Mouse (Mus musculus) spleen, adult 2 months (tissue): ENCODE data around the gene Atf4. TPM values are rescaled to one million over a fixed set of nuclear protein-coding genes. Genes with fewer than 3 reads are reported as not detected.

Source experiments
- DNase-seq, 2 experiments: peaks; one replicate each; pipeline versions ENCODE4 v3.0.0 to v3.0.0-alpha.2; 2012 to 2021; ENCODE audit warnings: low spot score in 2 of 2, low read depth in 1 of 2
- H3K27ac ChIP-seq: fragments of 200-500 bp; 2 replicates; pipeline ENCODE4 v1.5.1; 2012; ENCODE audit warnings: low read length, inconsistent platforms; ENCODE audit not compliant: insufficient read depth
- H3K27me3 ChIP-seq: fragments of 200-500 bp; 2 replicates; pipeline ENCODE4 v1.6.1; 2012; ENCODE audit warnings: mild to moderate bottlenecking, moderate library complexity, low read length, inconsistent platforms; ENCODE audit not compliant: control insufficient read depth, insufficient read depth
- H3K36me3 ChIP-seq: fragments of 200-500 bp; 2 replicates; pipeline ENCODE4 v1.6.1; 2012; ENCODE audit warnings: mild to moderate bottlenecking, low read length, inconsistent platforms; ENCODE audit not compliant: control insufficient read depth, insufficient read depth
- H3K4me1 ChIP-seq: fragments of 200-500 bp; 2 replicates; pipeline ENCODE4 v1.6.1; 2011; ENCODE audit warnings: inconsistent platforms; ENCODE audit not compliant: control insufficient read depth, insufficient read depth, insufficient read length
- H3K4me3 ChIP-seq: fragments of 200-500 bp; 2 replicates; pipeline ENCODE4 v1.5.1; 2011; ENCODE audit warnings: mild to moderate bottlenecking, inconsistent platforms; ENCODE audit not compliant: insufficient read depth, insufficient read length; ENCODE audit errors: extremely low read depth
- CTCF ChIP-seq: fragments of 200-500 bp; IDR thresholded peaks from 2 replicates; pipeline ENCODE4 v1.5.1; 2011; ENCODE audit warnings: mild to moderate bottlenecking, inconsistent platforms; ENCODE audit not compliant: insufficient read depth, insufficient read length, insufficient replicate concordance; ENCODE audit errors: extremely low read depth
- POLR2A ChIP-seq: fragments of 200-500 bp; IDR thresholded peaks from 2 replicates; pipeline ENCODE4 v1.6.1; 2011; ENCODE audit warnings: low read depth, low read length, inconsistent platforms
- WGBS: fragments of 180-500 bp; shearing (Covaris S2); methylation state at CpG from one replicate; pipeline ENCODE4 v1.1.7; 2018; 5-methylcytosine and 5-hydroxymethylcytosine counted together
- polyA plus RNA-seq: library from polyadenylated mRNA; depleted of rRNA; stranded (reverse); fragments of >200 nt; gene quantifications from 2 replicates; pipeline ENCODE4 v1.2.3, GENCODE M21; 2012; rRNA removed

Gene Atf4
- polyA plus RNA-seq, 1 experiment: 101 TPM

- Histone ChIP-seq H3K27me3 (peaks cover 25% of the 10 kb centered on the region), H3K36me3 (no peaks in the 10 kb centered on the region), H3K4me3 (no peak within 1 kb of the TSS), H3K4me1 (peaks cover 6% of the 10 kb centered on the region; the same call in 1 of the 2 replicates), H3K27ac (no peak within 1 kb of the TSS)
- TF ChIP-seq POLR2A (no peak), CTCF (no peak)
- WGBS: 3% methylated on average over 45 of the region's 50 CpGs
- DNase-seq: no peak
Measured at GRCm38 (mm10) chr15:80286851-80287415, 31.9 kb downstream of the Atf4 start, which contains the start of gene Cacna1i. Cacna1i (plus strand) TSS chr15:80287238.

- DNase-seq: no peak
- Histone ChIP-seq H3K27me3 (peaks cover 25% of the 10 kb centered on the region), H3K36me3 (no peaks in the 10 kb centered on the region), H3K4me3 (no peak overlapping the region), H3K4me1 (peaks cover 6% of the 10 kb centered on the region; the same call in 1 of the 2 replicates), H3K27ac (no peak overlapping the region)
- 22% methylated on average over 23 of the region's 23 CpGs for WGBS
- TF ChIP-seq POLR2A (no peak), CTCF (no peak)
Measured at GRCm38 (mm10) chr15:80288036-80288435, 33.1 kb downstream of the Atf4 start.

GRCm38 (mm10) chr15:80289436-80289835, 34.5 kb downstream of the Atf4 start:
- WGBS: 15% methylated on average over 10 of the region's 10 CpGs
- no peaks in the 10 kb centered on the region for H3K36me3 ChIP-seq
- H3K27ac ChIP-seq: no peak overlapping the region
- no peak for TF ChIP-seq POLR2A
- TF ChIP-seq CTCF: peak; percentile 77; the same call in 1 of the 2 replicates
- peak; percentile 74 to 81 for DNase-seq
- H3K27me3 ChIP-seq: peaks cover 25% of the 10 kb centered on the region
- no peak overlapping the region for H3K4me3 ChIP-seq
- peaks cover 6% of the 10 kb centered on the region; the same call in 1 of the 2 replicates for H3K4me1 ChIP-seq

- no peaks in the 10 kb centered on the region for H3K4me1 ChIP-seq
- no peak overlapping the region for H3K27ac ChIP-seq
- 87% methylated on average over 1 of the region's 1 CpGs for whole genome bisulfite sequencing
- H3K36me3 ChIP-seq: no peaks in the 10 kb centered on the region
- H3K27me3 ChIP-seq: no peaks in the 10 kb centered on the region
- DNase-seq: no peak
- H3K4me3 ChIP-seq: no peak overlapping the region
- no peak for TF ChIP-seq POLR2A
- no peak for TF ChIP-seq CTCF
Measured at GRCm38 (mm10) chr15:80297146-80297545, 42.2 kb downstream of the Atf4 start.

GRCm38 (mm10) chr15:80303779-80304178, 48.8 kb downstream of the Atf4 start:
- no peaks in the 10 kb centered on the region for H3K4me1 ChIP-seq
- TF ChIP-seq CTCF (no peak), POLR2A (no peak)
- WGBS: 83% methylated on average over 14 of the region's 14 CpGs
- DNase-seq: no peak
- no peak overlapping the region for H3K4me3 ChIP-seq
- no peaks in the 10 kb centered on the region for H3K36me3 ChIP-seq
- no peak overlapping the region for H3K27ac ChIP-seq
- H3K27me3 ChIP-seq: no peaks in the 10 kb centered on the region; the same call in 1 of the 2 replicates

GRCm38 (mm10) chr15:80304188-80304587, 49.2 kb downstream of the Atf4 start:
- 90% methylated on average over 12 of the region's 12 CpGs for WGBS

GRCm38 (mm10) chr15:80306146-80306545, 51.2 kb downstream of the Atf4 start:
- Histone ChIP-seq H3K27me3 (no peaks in the 10 kb centered on the region; the same call in 1 of the 2 replicates), H3K27ac (no peak overlapping the region), H3K4me3 (no peak overlapping the region), H3K4me1 (no peaks in the 10 kb centered on the region), H3K36me3 (no peaks in the 10 kb centered on the region)
- TF ChIP-seq POLR2A (no peak), CTCF (no peak)
- no peak for DNase-seq
- 37% methylated on average over 8 of the region's 8 CpGs for WGBS

More at GRCm38 (mm10) chr15:80304188-80304587, 49.2 kb downstream of the Atf4 start:
- Histone ChIP-seq H3K4me3 (no peak overlapping the region), H3K27ac (no peak overlapping the region), H3K27me3 (no peaks in the 10 kb centered on the region; the same call in 1 of the 2 replicates), H3K36me3 (no peaks in the 10 kb centered on the region), H3K4me1 (no peaks in the 10 kb centered on the region)
- TF ChIP-seq CTCF (no peak), POLR2A (no peak)
- no peak for DNase-seq

Other genes with a start within 250 kb of the Atf4 start
- 14.5 and 17.5 TPM in 2 replicates for gene Pdgfb, start 240.2 kb upstream of the Atf4 start, polyA plus RNA-seq
- gene Syngr1, start 163.8 kb upstream of the Atf4 start, polyA plus RNA-seq: 9.9 and 13.5 TPM in 2 replicates
- gene Rpl3, start 163.3 kb upstream of the Atf4 start, polyA plus RNA-seq: 550 and 833 TPM in 2 replicates
- 16.1 and 21.4 TPM in 2 replicates for gene Tab1, start 122.1 kb upstream of the Atf4 start, polyA plus RNA-seq
- 2.9 and 3.4 TPM in 2 replicates for gene Mgat3, start 81.5 kb upstream of the Atf4 start, polyA plus RNA-seq
- gene Mief1, start 21.2 kb upstream of the Atf4 start, polyA plus RNA-seq: 11.7 and 13.1 TPM in 2 replicates
- not detected in 2 replicates for gene AC140267.1, start 19.3 kb upstream of the Atf4 start, polyA plus RNA-seq
- gene Rps19bp1, start 9.1 kb downstream of the Atf4 start, polyA plus RNA-seq: 10.4 and 17.7 TPM in 2 replicates
- 18.9 and 23.7 TPM in 2 replicates for gene Cacna1i, start 32.1 kb downstream of the Atf4 start, polyA plus RNA-seq